Mouse (Mus musculus): ENCODE measurements around the gene Txk.

DNA sequence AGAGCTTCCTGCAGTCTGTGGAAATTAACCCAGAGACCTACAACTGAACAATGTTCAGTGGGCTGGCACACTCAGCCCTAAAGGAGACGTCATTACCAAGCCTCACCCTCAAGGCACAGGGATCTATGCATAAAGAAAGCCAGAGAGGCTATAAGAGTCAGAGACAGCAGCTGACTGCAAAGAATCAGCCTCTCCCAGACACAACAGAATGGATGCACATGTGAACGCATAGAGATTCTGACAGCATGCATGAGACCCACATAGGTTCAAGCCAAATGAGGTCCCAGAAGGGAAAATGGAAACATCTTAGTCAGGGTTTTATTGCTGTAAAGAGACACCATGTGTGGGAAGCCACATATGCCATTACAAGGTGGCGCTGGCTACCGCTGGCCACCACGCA, 62.1 kb downstream of the Txk start:
- TF ChIP-seq POLR2A (IDR thresholded peaks at IDR 0.05; ENCODE audit: low read depth, low read length) (no peak), CTCF (IDR thresholded peaks at IDR 0.05; ENCODE audit: borderline replicate concordance, insufficient read depth, low read length) (no peak)

All from embryonic fibroblast, embryonic 13.5 days (primary cell).